Mouse (Mus musculus): ENCODE data around the gene Nkx2-3. TPM values are rescaled to one million over a fixed set of nuclear protein-coding genes. Genes with fewer than 3 reads are reported as not detected.

Nkx2-3 gene
- total RNA-seq, 2 experiments from 2014 or later: not detected

- no peak overlapping the region for H3K27ac ChIP-seq
- no peak for DNase-seq (ENCODE audit: low spot score in 2 of 2)
- H3K4me3 ChIP-seq: no peak overlapping the region
- no peak for TF ChIP-seq CTCF (conservative IDR thresholded peaks at IDR 0.05)
Observed at GRCm38 (mm10) chr19:43615571-43616414, 3.7 kb downstream of the Nkx2-3 start.

DNA sequence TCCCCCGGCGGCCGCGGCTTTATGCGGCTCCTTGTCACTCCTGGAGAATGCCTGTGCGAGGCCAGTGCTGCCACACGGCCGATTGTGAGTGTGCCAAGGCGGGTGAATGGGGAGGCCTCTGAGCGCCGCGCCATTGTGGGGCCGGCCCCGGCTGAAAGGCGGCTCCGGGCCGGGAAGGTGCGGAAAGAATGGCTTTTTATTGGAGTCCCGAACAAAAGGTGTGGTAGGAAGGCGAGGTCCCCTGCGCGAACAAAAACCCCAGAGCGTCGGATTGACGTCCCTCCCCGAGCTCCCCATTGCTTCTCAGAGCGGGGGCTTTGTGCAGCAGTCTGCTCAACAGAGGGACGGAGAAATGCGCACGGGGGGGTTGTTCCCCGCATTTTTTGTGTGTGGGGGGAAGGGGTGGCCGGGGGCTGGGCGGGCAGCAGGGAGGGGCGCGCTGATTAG, 4.3 kb downstream of the Nkx2-3 start:
- Histone ChIP-seq H3K27ac (no peak overlapping the region), H3K4me3 (no peak overlapping the region)
- TF ChIP-seq CTCF (conservative IDR thresholded peaks at IDR 0.05): no peak
- no peak for DNase-seq (ENCODE audit: low spot score in 2 of 2)

DNA sequence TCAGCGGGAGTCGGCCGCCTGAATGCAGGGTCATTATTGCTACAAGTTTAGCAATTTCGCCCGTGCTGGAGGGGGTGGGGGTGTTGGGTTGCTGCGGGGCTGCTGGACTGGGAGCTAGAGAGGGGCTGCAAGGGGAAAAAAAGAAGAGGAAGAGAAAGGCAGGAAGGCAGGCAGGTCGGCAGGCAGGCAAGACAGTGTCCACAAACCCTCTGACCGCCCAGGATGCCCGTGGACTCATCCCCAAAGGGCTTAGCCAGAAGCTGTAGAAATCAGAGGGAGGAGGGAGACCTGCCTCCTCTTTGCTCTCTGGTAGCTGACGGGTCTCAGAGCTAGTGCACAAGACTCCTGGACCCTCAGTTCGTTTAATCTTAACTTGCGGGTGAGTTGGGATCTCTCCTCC, 4.8 kb downstream of the Nkx2-3 start:
- Histone ChIP-seq H3K27ac (no peak overlapping the region), H3K4me3 (no peak overlapping the region)
- TF ChIP-seq CTCF (conservative IDR thresholded peaks at IDR 0.05): no peak
- DNase-seq (ENCODE audit: low spot score in 2 of 2): no peak

- no peak for TF ChIP-seq CTCF (conservative IDR thresholded peaks at IDR 0.05)
- no peak for DNase-seq (ENCODE audit: low spot score in 2 of 2)
- Histone ChIP-seq H3K4me3 (no peak overlapping the region), H3K27ac (no peak overlapping the region)
Observed at GRCm38 (mm10) chr19:43617761-43618349, 5.7 kb downstream of the Nkx2-3 start.

GRCm38 (mm10) chr19:43618505-43619030, 6.4 kb downstream of the Nkx2-3 start:
- no peak overlapping the region for H3K27ac ChIP-seq
- no peak for TF ChIP-seq CTCF (conservative IDR thresholded peaks at IDR 0.05)
- DNase-seq (ENCODE audit: low spot score in 2 of 2): no peak
- no peak overlapping the region for H3K4me3 ChIP-seq

- no peak for DNase-seq (ENCODE audit: low spot score in 2 of 2)
- TF ChIP-seq CTCF (conservative IDR thresholded peaks at IDR 0.05): no peak
- Histone ChIP-seq H3K4me3 (no peak overlapping the region), H3K27ac (no peak overlapping the region)
Observed at GRCm38 (mm10) chr19:43619916-43620479, 7.9 kb downstream of the Nkx2-3 start.

DNA sequence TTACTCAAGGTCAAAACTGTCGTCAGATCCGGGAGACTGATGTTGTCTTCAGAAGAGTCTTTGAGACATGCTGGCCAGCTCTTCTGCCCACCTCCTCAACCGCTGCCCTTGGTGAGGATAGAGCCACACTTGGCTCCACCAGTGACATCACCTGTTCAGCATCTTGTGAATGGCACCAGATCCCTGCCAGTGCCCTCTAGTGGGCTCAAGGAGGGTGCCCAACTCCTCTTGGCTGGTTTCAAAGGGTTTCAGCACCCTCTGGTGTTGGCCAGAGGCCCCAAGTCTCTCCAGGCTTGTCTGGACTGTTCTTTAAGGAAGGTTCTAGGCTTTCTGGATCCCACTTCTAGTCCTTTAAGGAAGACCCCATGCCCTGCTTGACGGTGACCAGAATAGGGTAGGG, 11.8 kb downstream of the Nkx2-3 start:
- Histone ChIP-seq H3K27ac (no peak overlapping the region), H3K4me3 (no peak overlapping the region)
- TF ChIP-seq CTCF (conservative IDR thresholded peaks at IDR 0.05): peak; percentile 83
- peak; percentile 18 to 38 for DNase-seq (ENCODE audit: low spot score in 2 of 2)

GRCm38 (mm10) chr19:43626160-43626559, 14.0 kb downstream of the Nkx2-3 start:
- H3K4me3 ChIP-seq: no peak overlapping the region
- TF ChIP-seq CTCF (conservative IDR thresholded peaks at IDR 0.05): no peak
- H3K27ac ChIP-seq: no peak overlapping the region
- DNase-seq (ENCODE audit: low spot score in 2 of 2): no peak

- Histone ChIP-seq H3K27ac (no peak overlapping the region), H3K4me3 (no peak overlapping the region)
- TF ChIP-seq CTCF (conservative IDR thresholded peaks at IDR 0.05): peak; percentile 48
- DNase-seq (ENCODE audit: low spot score in 2 of 2): no peak
Observed at GRCm38 (mm10) chr19:43627345-43627744, 15.2 kb downstream of the Nkx2-3 start.

DNA sequence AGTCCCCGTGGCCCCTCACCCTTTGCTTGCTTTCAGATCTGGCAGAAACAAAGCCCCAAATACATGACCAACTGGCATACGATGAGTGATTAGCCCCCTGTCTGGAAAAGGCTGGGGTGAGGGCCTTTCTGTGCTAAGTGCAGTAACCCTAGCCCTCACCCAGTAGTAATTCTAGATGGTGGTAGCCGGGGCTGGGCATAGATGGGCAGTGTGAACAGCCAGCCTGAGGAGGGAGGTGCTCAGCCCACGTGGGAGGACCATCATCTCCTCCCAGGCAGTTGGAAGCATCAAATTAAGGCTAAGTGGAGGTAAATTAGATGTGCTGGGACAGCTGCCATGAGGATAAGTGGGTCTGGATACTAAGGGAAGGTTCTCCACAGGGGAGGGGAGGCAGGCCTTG, 17.0 kb downstream of the Nkx2-3 start:
- Histone ChIP-seq H3K27ac (no peak overlapping the region), H3K4me3 (no peak overlapping the region)
- DNase-seq (ENCODE audit: low spot score in 2 of 2): no peak
- no peak for TF ChIP-seq CTCF (conservative IDR thresholded peaks at IDR 0.05)

DNA sequence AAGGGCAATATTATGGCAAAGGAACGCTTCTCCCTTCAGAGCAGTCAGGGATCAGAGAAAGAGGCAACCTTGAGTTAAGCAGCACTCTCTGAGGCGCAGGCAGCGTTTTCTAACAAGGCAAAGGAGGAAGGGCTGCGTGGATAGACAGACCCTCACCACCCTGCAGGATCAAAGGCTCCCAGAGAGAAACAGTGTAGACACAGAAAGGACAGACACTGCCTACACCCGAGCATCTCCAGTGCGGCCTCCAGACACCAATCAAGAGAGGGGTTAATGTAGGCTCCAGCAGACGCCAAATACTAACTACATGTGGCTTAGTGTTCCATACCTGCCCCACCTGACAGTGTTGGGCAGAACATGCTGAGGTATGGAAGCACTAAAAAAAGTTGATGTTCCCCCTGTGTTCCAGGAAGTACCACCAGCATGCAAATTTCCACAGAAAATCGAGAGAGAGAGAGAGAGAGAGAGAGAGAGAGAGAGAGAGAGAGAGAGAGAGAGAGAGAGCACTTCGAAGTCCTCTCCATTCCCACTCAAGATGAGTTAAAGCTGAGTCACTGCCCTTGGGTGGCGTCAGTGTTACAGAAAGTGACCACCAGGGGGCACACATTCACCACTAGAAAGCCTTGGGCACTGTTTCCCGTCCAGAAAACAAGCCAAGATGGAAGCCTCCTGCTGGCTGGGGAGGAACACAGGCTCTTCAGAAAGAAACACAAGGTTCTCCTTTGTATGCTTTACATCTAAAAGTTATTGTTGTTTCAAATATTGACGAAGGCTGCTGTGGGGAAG, 18.5 kb downstream of the Nkx2-3 start:
- no peak overlapping the region for H3K27ac ChIP-seq
- DNase-seq (ENCODE audit: low spot score in 2 of 2): peak; percentile 67 to 88
- H3K4me3 ChIP-seq: no peak overlapping the region
- TF ChIP-seq CTCF (conservative IDR thresholded peaks at IDR 0.05): peak; percentile 81

- Histone ChIP-seq H3K4me3 (no peak overlapping the region), H3K27ac (no peak overlapping the region)
- DNase-seq (ENCODE audit: low spot score in 2 of 2): no peak
- TF ChIP-seq CTCF (conservative IDR thresholded peaks at IDR 0.05): no peak
Observed at GRCm38 (mm10) chr19:43641833-43642232, 29.7 kb downstream of the Nkx2-3 start.

GRCm38 (mm10) chr19:43642843-43643242, 30.7 kb downstream of the Nkx2-3 start:
- Histone ChIP-seq H3K27ac (no peak overlapping the region), H3K4me3 (no peak overlapping the region)
- TF ChIP-seq CTCF (conservative IDR thresholded peaks at IDR 0.05): no peak
- DNase-seq (ENCODE audit: low spot score in 2 of 2): no peak

All from layer of hippocampus, adult 2 months (tissue).